Mouse (Mus musculus) liver, postnatal 0 days (tissue): ENCODE data around the gene Hoxa11. TPM values are rescaled to one million over a fixed set of nuclear protein-coding genes. Genes with fewer than 3 reads are reported as not detected.
A peak's percentile ranks its signal among the peaks of the same experiment; 100 is the strongest.

ENCODE experiments used
- ATAC-seq: fragments of 200-750 bp; cut with Nextera tagmentation; 2 replicates; pipeline ENCODE4 v1.8.0; 2017; ENCODE audit warnings: mild to moderate bottlenecking, moderate library complexity
- DNase-seq: peaks from one replicate; pipeline ENCODE4 v3.0.0-alpha.2; 2016
- H3K27ac ChIP-seq: fragments of 300-500 bp; sonication (generic); 2 replicates; pipeline ENCODE4 v1.5.1; 2014; ENCODE audit warnings: antibody characterized with exemption, moderate library complexity, mild to moderate bottlenecking, low read depth
- H3K27me3 ChIP-seq: fragments of 300-500 bp; sonication (generic); 2 replicates; pipeline ENCODE4 v1.6.1; 2014; ENCODE audit warnings: low read length, control low read depth, mixed read lengths; ENCODE audit not compliant: insufficient read depth
- H3K36me3 ChIP-seq: fragments of 300-500 bp; sonication (generic); replicated peaks from 2 replicates; pipeline ENCODE4 v1.6.1; 2014; ENCODE audit warnings: mild to moderate bottlenecking, control low read depth, low read length, moderate library complexity, mixed read lengths; ENCODE audit not compliant: insufficient read depth
- H3K4me1 ChIP-seq: fragments of 300-500 bp; sonication (generic); 2 replicates; pipeline ENCODE4 v1.6.1; 2014; ENCODE audit warnings: antibody characterized with exemption, mild to moderate bottlenecking, control low read depth; ENCODE audit not compliant: insufficient read depth
- H3K4me2 ChIP-seq: fragments of 300-500 bp; sonication (generic); 2 replicates; pipeline ENCODE4 v1.6.1; 2014; ENCODE audit warnings: low read depth, mild to moderate bottlenecking, low read length, moderate library complexity, mixed read lengths
- H3K4me3 ChIP-seq: fragments of 300-500 bp; sonication (generic); 2 replicates; pipeline ENCODE4 v1.5.1; 2014; ENCODE audit warnings: low read depth, low read length
- H3K9ac ChIP-seq: fragments of 300-500 bp; sonication (generic); replicated peaks from 2 replicates; pipeline ENCODE4 v1.6.1; 2014; ENCODE audit warnings: mild to moderate bottlenecking, moderate library complexity
- H3K9me3 ChIP-seq: fragments of 300-500 bp; sonication (generic); 2 replicates; pipeline ENCODE4 v1.6.1; 2016; ENCODE audit warnings: mild to moderate bottlenecking, control low read depth, low read length, mixed read lengths
- CTCF ChIP-seq: sonication (generic); IDR thresholded peaks from 2 replicates; pipeline ENCODE4 v1.5.1; 2016; ENCODE audit warnings: antibody characterized with exemption, low read depth
- EP300 ChIP-seq: IDR thresholded peaks from 2 replicates; pipeline ENCODE4 v1.6.1; 2016; ENCODE audit warnings: antibody characterized with exemption, low read depth, mild to moderate bottlenecking
- WGBS: fragments of 180-500 bp; shearing (Covaris S2); extraction: QIAGEN DNeasy Blood & Tissue Kit; methylation state at CpG from one replicate; pipeline ENCODE4 v1.1.7; 2014; ENCODE audit not compliant: insufficient replicate concordance; 5-methylcytosine and 5-hydroxymethylcytosine counted together
- polyA plus RNA-seq: library from polyadenylated mRNA; unstranded; fragments of >200 nt; fragmentation: Nextera tagmentation; extraction: Ambion mirVana; gene quantifications from 2 replicates; pipeline ENCODE4 v1.2.1, GENCODE M21; 2015

Gene Hoxa11
- polyA plus RNA-seq, 1 experiment from 2014 or later: not detected

- H3K27ac ChIP-seq: no peak overlapping the region
- H3K4me1 ChIP-seq: peaks cover 7% of the 10 kb centered on the region
- no peak overlapping the region for H3K4me3 ChIP-seq
- TF ChIP-seq CTCF (no peak), EP300 (no peak)
- H3K36me3 ChIP-seq: no peaks in the 10 kb centered on the region
- DNase-seq: no peak
- no peak overlapping the region for H3K4me2 ChIP-seq
- ATAC-seq: no peak
- no peak overlapping the region for H3K9ac ChIP-seq
- no peaks in the 10 kb centered on the region for H3K9me3 ChIP-seq
- peaks cover 98% of the 10 kb centered on the region for H3K27me3 ChIP-seq
- 33% methylated on average over 5 of the region's 5 CpGs for WGBS
Observed at GRCm38 (mm10) chr6:52214271-52214670, 31.3 kb downstream of the Hoxa11 start.

DNA sequence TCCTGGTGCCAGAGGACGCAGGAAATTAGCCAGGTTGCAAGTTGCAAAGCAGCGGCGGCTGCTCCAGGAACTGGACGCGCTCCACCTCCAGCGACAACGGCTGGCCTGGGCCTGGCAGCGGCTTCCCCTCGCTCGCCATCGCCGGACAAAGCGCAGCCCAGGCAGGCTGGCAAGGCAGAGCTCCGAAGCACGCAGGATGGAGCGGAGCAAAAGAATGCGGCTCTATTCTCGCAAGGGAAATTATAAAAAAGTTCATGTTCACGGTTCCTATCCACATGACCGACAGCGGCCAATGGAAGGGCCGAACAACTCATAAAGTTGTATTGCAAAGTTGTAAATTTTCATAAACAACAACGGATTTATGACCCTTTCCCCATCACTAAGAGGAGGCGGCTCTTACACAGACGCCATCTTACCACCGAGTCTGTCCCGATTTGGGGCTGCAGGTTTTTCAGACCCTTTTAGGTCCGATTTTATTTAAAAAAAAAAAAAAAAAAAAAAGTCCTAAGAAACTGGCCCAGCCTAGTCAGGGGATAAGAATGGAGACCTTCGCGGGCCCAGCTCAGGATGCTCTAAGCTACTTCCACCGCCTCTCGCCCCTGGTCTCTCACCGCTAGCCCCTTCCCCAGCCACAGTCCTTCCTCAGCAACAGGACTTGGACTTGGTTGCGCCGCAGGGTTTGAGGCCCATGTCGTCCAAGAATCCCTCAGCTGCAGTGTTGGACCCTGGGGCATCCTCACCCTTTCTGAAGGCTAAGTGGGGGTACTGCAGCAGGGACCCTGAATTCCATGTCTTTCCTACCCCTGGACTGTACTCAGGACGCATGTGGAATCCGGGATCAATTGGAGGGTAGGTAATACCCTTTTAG lies 32.3 kb downstream of the Hoxa11 start, which contains the start of the genes Hoxa3 and Gm28308:
TSS of gene Hoxa3 (minus strand) at position 218 of the 868 bp plus-strand sequence.
TSS of gene Gm28308 (minus strand) at position 221 of the 868 bp plus-strand sequence.
- H3K27ac ChIP-seq: no peak within 1 kb of the TSS
- 4% methylated on average over 38 of the region's 38 CpGs for WGBS
- no peak for DNase-seq

DNA sequence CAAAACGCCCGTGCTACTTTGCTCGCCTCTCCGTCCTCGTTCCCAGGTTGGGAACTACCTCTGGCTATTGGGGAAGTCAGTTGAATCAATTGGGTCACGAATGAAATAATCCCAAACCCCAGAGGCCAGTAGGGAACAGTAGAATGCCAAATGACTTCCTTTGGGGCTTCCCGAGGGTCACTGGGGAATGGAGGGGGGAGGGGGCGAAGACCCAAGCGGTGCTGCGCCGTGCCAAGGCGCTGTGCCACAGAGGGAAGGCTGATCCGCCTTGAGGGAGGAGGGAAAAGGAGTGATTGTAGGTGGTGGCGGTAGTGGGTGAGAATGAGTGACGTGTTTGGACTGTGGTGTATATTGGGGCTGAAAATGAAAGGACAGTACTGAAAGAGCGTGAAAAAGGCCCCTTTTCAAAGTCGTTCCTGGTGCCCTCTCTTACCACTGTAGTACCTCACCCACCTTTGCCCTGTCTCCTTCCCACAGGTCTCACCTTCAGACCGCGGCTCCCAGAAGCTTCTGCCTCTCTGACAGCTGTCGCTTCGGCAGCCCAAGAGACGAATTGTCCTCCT lies 33.0 kb downstream of the Hoxa11 start:
- peaks cover 9% of the 10 kb centered on the region for H3K4me1 ChIP-seq
- 2% methylated on average over 22 of the region's 22 CpGs for WGBS
- peak overlapping the region; percentile 49 for H3K4me2 ChIP-seq
- H3K27ac ChIP-seq: no peak overlapping the region
- H3K9me3 ChIP-seq: no peaks in the 10 kb centered on the region
- no peak overlapping the region for H3K9ac ChIP-seq
- TF ChIP-seq CTCF: no peak
- TF ChIP-seq EP300: no peak
- H3K36me3 ChIP-seq: no peaks in the 10 kb centered on the region
- peak overlapping the region; percentile 35 for H3K4me3 ChIP-seq
- ATAC-seq (no peak), DNase-seq (no peak)
- H3K27me3 ChIP-seq: peaks cover 98% of the 10 kb centered on the region

More for the DNA sequence above, 32.3 kb downstream of the Hoxa11 start, which contains the start of the genes Hoxa3 and Gm28308:
- no peaks in the 10 kb centered on the region for H3K9me3 ChIP-seq
- H3K4me1 ChIP-seq: peaks cover 8% of the 10 kb centered on the region
- H3K4me3 ChIP-seq: peak within 1 kb of the TSS; percentile 35
- H3K36me3 ChIP-seq: no peaks in the 10 kb centered on the region
- peak within 1 kb of the TSS; percentile 49 for H3K4me2 ChIP-seq
- H3K9ac ChIP-seq: no peak within 1 kb of the TSS
- ATAC-seq: no peak
- H3K27me3 ChIP-seq: peaks cover 98% of the 10 kb centered on the region
- TF ChIP-seq CTCF (no peak), EP300 (no peak)

DNA sequence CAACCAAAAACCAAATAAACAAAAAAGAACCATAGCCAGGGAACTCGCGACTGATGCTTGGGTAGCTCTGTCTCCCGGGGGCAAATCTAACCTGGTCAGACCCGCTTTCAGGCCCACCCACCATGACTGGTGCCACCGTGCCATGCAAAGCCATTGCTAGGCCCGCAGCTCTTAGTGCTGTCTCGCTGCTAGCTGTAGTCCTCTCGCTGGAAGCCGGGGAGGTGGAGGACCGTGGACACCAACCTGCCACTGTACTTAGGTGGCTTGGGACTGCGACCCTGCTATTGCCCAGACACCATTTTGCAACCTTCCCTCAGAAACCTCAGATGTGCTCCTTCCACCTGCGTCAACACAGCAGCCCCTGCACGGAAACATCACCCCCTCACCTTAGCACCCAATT lies 33.6 kb downstream of the Hoxa11 start:
- WGBS: 2% methylated on average over 13 of the region's 13 CpGs
- Histone ChIP-seq H3K4me1 (peaks cover 4% of the 10 kb centered on the region; the same call in 1 of the 2 replicates), H3K9me3 (no peaks in the 10 kb centered on the region), H3K27ac (no peak overlapping the region), H3K4me3 (peak overlapping the region; percentile 6; the same call in 1 of the 2 replicates), H3K4me2 (peak overlapping the region; percentile 49), H3K36me3 (no peaks in the 10 kb centered on the region), H3K27me3 (peaks cover 98% of the 10 kb centered on the region), H3K9ac (no peak overlapping the region)
- no peak for DNase-seq
- ATAC-seq: no peak
- TF ChIP-seq CTCF (no peak), EP300 (no peak)

DNA sequence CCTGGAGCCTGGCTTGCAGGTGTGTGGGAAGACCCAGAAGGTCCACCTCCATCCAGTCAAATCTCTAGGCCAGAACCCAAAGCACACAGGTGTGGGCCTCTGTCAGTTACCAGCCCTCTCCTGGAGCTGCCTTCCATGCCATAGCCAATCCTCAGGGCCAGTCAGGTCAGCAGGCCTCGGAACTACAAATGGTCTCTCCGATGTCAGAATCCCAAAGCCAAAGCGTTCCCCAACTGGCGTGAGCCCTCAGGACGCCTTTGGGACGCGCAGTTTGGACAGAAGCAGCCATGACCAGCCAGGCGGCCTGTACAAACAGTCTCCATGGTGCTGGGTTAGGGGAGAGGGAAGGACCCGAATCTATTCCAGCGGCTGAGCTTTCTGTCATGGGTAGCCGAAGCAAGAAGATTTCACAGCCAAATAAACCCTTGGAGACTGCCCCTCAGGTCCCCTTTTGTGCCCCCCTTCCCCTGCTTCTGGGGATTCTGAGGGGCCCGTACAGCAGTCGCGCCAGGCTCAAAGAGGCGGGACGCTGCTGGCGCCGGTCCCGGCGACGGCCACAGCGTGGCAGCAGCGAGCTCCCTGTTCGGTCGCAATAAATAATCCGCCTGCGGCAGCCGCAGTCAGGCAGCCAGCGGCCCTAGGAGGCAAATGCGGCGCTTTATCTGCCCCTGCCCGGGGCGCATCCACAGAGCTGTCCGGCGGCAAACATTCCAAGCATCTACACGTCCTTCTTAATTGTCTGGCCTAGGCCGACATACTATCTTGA lies 34.3 kb downstream of the Hoxa11 start:
- peak; percentile 71 for ATAC-seq
- no peaks in the 10 kb centered on the region for H3K36me3 ChIP-seq
- peaks cover 98% of the 10 kb centered on the region for H3K27me3 ChIP-seq
- H3K9ac ChIP-seq: no peak overlapping the region
- H3K27ac ChIP-seq: no peak overlapping the region
- WGBS: 3% methylated on average over 37 of the region's 37 CpGs
- peak overlapping the region; percentile 6; the same call in 1 of the 2 replicates for H3K4me3 ChIP-seq
- H3K4me2 ChIP-seq: peak overlapping the region; percentile 49
- TF ChIP-seq EP300 (no peak), CTCF (peak; percentile 75)
- DNase-seq: peak; percentile 72
- H3K9me3 ChIP-seq: no peaks in the 10 kb centered on the region
- H3K4me1 ChIP-seq: peaks cover 2% of the 10 kb centered on the region; the same call in 1 of the 2 replicates
